Mouse (Mus musculus) embryonic fibroblast, embryonic 13.5 days (primary cell): ENCODE measurements around the gene Tceal3.

Source experiments
- CTCF ChIP-seq: IDR thresholded peaks from 2 replicates; pipeline ENCODE4 v1.5.1; 2011; ENCODE audit warnings: mild to moderate bottlenecking, control low read depth, low read length, moderate library complexity, borderline replicate concordance; ENCODE audit not compliant: insufficient read depth
- POLR2A ChIP-seq: IDR thresholded peaks from 2 replicates; pipeline ENCODE4 v1.6.1; 2011; ENCODE audit warnings: low read depth, mild to moderate bottlenecking, control low read depth, low read length, moderate library complexity

- no peak for TF ChIP-seq CTCF
- no peak for TF ChIP-seq POLR2A
These were observed 235 bp downstream of the Tceal3 start for GRCm38 (mm10) chrX:136590897-136591257.
